Mouse (Mus musculus) macrophage (primary cell): ENCODE results near the gene Olfr1507. TPM values are rescaled to one million over a fixed set of nuclear protein-coding genes. Genes with fewer than 3 reads are reported as not detected.

Experiments used
- H3K27ac ChIP-seq: fragments of 350-480 bp; formaldehyde crosslinking; 2 replicates; pipeline ENCODE4 v1.9.0; 2021
- H3K36me3 ChIP-seq: fragments of 350-480 bp; formaldehyde crosslinking; 2 replicates; pipeline ENCODE4 v1.9.0; 2021; ENCODE audit errors: inconsistent target
- H3K4me3 ChIP-seq: fragments of 350-480 bp; formaldehyde crosslinking; 2 replicates; pipeline ENCODE4 v1.9.0; 2021; ENCODE audit errors: inconsistent target
- H3K79me2 ChIP-seq: fragments of 350-480 bp; formaldehyde crosslinking; 2 replicates; pipeline ENCODE4 v1.9.0; 2021; ENCODE audit errors: inconsistent target
- WGBS: methylation state at CpG from one replicate; pipeline ENCODE4 v1.1.7; 2026; ENCODE audit warnings: inconsistent platforms; ENCODE audit not compliant: missing documents; 5-methylcytosine and 5-hydroxymethylcytosine counted together
- polyA plus RNA-seq: library from polyadenylated mRNA; stranded (reverse); fragments of 250-400 nt; gene quantifications from 3 replicates; pipeline ENCODE4 v1.2.4, GENCODE M21; 2018; ENCODE audit warnings: inconsistent platforms
- total RNA-seq, 78 experiments: library from RNA; depleted of rRNA; stranded (reverse); fragments of 250-400 nt; gene quantifications; 1 replicate in 9 of 78; 2 replicates in 24 of 78; 3 replicates in 43 of 78; 4 replicates in 2 of 78; pipeline ENCODE4 v1.2.4; 2018; ENCODE audit warnings: inconsistent platforms in 56 of 78

Gene Olfr1507
- total RNA-seq (2018; cell fraction: chromatin; rRNA removed) = not detected
- total RNA-seq (2018; cell fraction: cytosol; rRNA removed) = not detected
- total RNA-seq (2018; cell fraction: nucleus; rRNA removed) = not detected
- not detected in 3 replicates for polyA plus RNA-seq

DNA sequence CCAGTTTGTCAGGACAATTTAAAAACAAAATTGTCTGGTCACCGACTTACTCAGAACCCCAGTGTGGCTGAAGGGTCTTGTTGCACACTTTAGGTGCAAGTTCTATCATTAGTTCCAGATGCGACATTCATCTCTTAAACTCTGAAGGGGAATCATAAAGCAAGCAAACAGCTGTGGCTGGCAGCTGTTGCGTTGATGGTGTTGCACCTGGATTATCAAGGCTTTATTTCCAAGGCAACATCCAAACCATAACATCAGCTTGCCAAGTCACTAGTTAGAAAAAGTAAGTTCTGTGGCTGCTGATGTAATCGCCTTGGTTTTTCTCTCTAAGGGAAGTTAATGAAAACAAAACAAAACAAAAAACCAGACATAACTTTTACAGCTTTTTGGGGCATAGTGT is at the start of gene Olfr1507:
Olfr1507 (minus strand) TSS at position 234 of the 400 bp plus-strand sequence.
- H3K79me2 ChIP-seq = no peaks in the 10 kb centered on the region
- no peak within 1 kb of the TSS for H3K4me3 ChIP-seq
- no peaks in the 10 kb centered on the region for H3K36me3 ChIP-seq
- 67% methylated on average over 4 of the region's 4 CpGs for WGBS
- H3K27ac ChIP-seq = no peak within 1 kb of the TSS

DNA sequence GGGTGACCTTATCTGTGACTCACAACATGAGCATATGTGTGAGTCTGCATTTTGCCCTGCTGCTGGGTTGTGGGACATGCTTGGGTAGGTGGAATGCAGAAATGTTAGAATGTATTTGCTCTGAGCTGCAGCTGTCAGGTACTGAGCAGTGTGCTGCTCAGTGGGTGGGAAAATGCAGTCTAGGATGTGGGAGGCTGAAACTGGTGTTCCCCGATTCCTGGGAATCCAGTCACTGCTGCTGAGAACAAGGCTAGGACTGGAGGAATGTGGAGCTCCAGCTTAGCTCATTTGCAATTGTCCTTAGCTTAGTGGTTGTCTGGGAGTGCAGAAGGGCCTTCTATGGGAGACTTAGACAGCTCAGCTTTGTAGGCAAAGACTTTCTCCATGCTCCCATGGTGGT is 37.8 kb upstream of the Olfr1507 start:
- H3K4me3 ChIP-seq = no peak overlapping the region
- WGBS = 100% methylated on average over 1 of the region's 1 CpGs
- H3K79me2 ChIP-seq = no peaks in the 10 kb centered on the region
- H3K36me3 ChIP-seq = no peaks in the 10 kb centered on the region
- no peak overlapping the region for H3K27ac ChIP-seq

DNA sequence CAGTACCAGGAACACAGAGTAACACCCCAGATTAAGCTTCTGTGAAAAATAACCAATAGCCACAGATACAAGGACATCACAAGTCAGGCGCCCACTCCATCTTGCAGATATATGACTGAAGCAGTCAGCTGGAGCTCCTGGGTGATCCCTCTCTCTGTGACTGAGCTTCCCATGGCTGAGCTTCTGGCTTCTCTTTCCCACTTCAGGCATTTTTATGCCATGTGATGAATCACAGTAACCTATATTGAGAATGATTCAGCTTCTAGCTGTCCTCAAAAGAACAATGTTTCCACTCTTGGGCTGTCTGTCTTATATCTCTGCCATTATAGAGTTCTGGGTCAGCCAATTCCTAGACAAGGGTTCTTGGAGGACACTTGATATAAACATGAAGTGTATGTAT is 29.4 kb upstream of the Olfr1507 start:
- Histone ChIP-seq H3K79me2 (no peaks in the 10 kb centered on the region), H3K27ac (no peak overlapping the region), H3K4me3 (no peak overlapping the region), H3K36me3 (no peaks in the 10 kb centered on the region)
- 100% methylated on average over 1 of the region's 1 CpGs for WGBS

DNA sequence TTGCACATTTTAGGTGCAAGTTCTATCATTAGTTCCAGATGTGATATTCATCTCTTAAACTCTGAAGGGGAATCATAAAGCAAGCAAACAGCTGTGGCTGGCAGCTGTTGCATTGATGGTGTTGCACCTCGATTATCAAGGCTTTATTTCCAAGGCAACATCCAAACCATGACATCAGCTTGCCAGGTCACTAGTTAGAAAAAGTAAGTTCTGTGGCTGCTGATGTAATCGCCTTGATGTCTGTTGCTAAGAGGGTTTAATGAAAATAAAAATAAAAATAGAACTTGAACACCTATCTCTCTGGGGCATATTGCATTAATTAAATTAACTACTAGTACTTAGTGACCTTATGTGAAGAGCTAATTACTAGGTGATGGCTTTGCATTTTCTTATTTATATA is 28.2 kb downstream of the Olfr1507 start, which contains the start of gene Olfr1508:
Olfr1508 (minus strand) TSS at position 101 of the 400 bp plus-strand sequence.
- H3K79me2 ChIP-seq = no peaks in the 10 kb centered on the region
- H3K36me3 ChIP-seq = no peaks in the 10 kb centered on the region
- H3K27ac ChIP-seq = no peak within 1 kb of the TSS
- 77% methylated on average over 2 of the region's 2 CpGs for WGBS
- H3K4me3 ChIP-seq = no peak within 1 kb of the TSS

DNA sequence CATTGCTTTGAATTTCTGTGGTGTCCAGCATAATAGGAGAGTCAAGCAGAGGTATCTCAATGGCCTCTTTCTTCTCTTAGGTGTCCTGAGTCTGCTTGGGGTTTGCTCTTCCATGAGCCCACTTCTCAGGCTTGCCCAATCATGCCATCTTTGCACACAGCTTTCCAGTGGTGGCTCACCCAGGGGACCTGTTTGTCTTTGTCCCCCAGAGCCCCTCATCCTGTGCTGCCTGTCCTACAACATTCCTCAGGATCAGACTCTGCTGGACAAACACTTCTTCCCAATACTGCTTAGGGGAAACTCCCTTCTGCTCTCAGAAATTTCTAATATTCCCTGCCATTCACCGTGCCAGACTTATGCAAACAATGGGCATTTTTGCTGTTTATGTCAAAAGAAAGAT is 29.8 kb downstream of the Olfr1507 start:
- 100% methylated on average over 1 of the region's 1 CpGs for WGBS
- H3K36me3 ChIP-seq = no peaks in the 10 kb centered on the region
- H3K79me2 ChIP-seq = no peaks in the 10 kb centered on the region
- H3K4me3 ChIP-seq = no peak overlapping the region
- no peak overlapping the region for H3K27ac ChIP-seq

GRCm38 (mm10) chr14:52461928-52462327 is 33.6 kb downstream of the Olfr1507 start:
- H3K4me3 ChIP-seq = no peak overlapping the region
- H3K27ac ChIP-seq = no peak overlapping the region
- H3K79me2 ChIP-seq = no peaks in the 10 kb centered on the region
- no peaks in the 10 kb centered on the region for H3K36me3 ChIP-seq

GRCm38 (mm10) chr14:52451138-52451537 is 44.4 kb downstream of the Olfr1507 start:
- H3K36me3 ChIP-seq = no peaks in the 10 kb centered on the region
- H3K4me3 ChIP-seq = no peak overlapping the region
- H3K27ac ChIP-seq = peak overlapping the region; percentile 67
- 2% methylated on average over 8 of the region's 8 CpGs for WGBS
- no peaks in the 10 kb centered on the region for H3K79me2 ChIP-seq

DNA sequence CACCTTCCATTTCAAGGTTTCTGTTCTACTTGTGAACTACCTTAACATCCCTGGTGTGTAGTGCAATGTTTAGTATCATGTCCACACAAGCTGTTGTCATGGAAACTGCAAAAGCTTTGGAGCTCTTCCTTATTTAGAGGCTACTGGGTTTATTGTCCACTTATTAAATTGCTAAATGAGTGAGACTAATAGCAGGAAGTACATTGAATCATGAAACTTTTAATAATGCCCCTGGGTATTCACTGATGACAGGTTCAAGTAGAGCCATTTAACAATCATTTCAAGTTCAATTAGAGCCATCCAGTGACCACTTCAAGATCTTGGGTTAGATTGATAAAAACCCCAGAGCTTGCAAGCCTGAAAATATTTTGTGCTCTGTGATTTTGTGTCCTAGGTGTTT is 52.9 kb downstream of the Olfr1507 start, which contains the start of gene Olfr1509:
Olfr1509 (plus strand) TSS at position 301 of the 400 bp plus-strand sequence.
- Histone ChIP-seq H3K4me3 (no peak within 1 kb of the TSS), H3K79me2 (no peaks in the 10 kb centered on the region), H3K27ac (no peak within 1 kb of the TSS), H3K36me3 (no peaks in the 10 kb centered on the region)

Other genes starting within 250 kb of the Olfr1507 start
- gene Chd8, start 238.0 kb downstream of the Olfr1507 start, polyA plus RNA-seq = 45.5 to 56.6 TPM (median 54.6 TPM) in 3 replicates
- 34.3 to 46.1 TPM (median 44.4 TPM) in 3 replicates for gene Tox4, start 216.6 kb downstream of the Olfr1507 start, polyA plus RNA-seq
- gene Rab2b, start 216.2 kb downstream of the Olfr1507 start, polyA plus RNA-seq = 9.7 to 20.8 TPM (median 12.3 TPM) in 3 replicates
- gene Mettl3, start 190.6 kb downstream of the Olfr1507 start, polyA plus RNA-seq = 15.8 to 18.9 TPM (median 16.8 TPM) in 3 replicates
- 0.26 to 0.31 TPM (median 0.27 TPM) in 3 replicates for gene Sall2, start 167.0 kb downstream of the Olfr1507 start, polyA plus RNA-seq
- gene Olfr1513, start 139.3 kb downstream of the Olfr1507 start, polyA plus RNA-seq = not detected in 3 replicates
- gene Olfr1512, start 116.6 kb downstream of the Olfr1507 start, polyA plus RNA-seq = not detected in 3 replicates
- not detected in 3 replicates for gene Olfr1511, start 98.4 kb downstream of the Olfr1507 start, polyA plus RNA-seq
- not detected in 3 replicates for gene Olfr1510, start 81.4 kb downstream of the Olfr1507 start, polyA plus RNA-seq
- not detected in 3 replicates for gene Olfr1509, start 52.8 kb downstream of the Olfr1507 start, polyA plus RNA-seq
- gene Olfr1508, start 28.3 kb downstream of the Olfr1507 start, polyA plus RNA-seq = not detected in 3 replicates